Mouse (Mus musculus) limb, embryonic 13.5 days (tissue): ENCODE measurements at regions not wholly inside any gene's neighbourhood (a gene's known extent, or its start where the extent isn't known, plus 50 kb on each side); places are given as distances from the start of the nearest gene placed in this dataset.
A peak's percentile ranks its signal among the peaks of the same experiment; 100 is the strongest.

ENCODE experiments used
- ATAC-seq: fragments of 200-750 bp; cut with Nextera tagmentation; 2 replicates; pipeline ENCODE4 v1.8.0; 2017; ENCODE audit warnings: low read depth, moderate number of reproducible peaks, moderate TSS enrichment; ENCODE audit not compliant: low FRiP score
- H3K27ac ChIP-seq: fragments of 300-500 bp; sonication (generic); 2 replicates; pipeline ENCODE4 v1.5.1; 2015; ENCODE audit warnings: inconsistent platforms, mild to moderate bottlenecking, moderate library complexity
- H3K27me3 ChIP-seq: fragments of 300-500 bp; sonication (generic); 2 replicates; pipeline ENCODE4 v1.6.1; 2015; ENCODE audit warnings: mild to moderate bottlenecking, inconsistent platforms
- H3K36me3 ChIP-seq: fragments of 300-500 bp; sonication (generic); 2 replicates; pipeline ENCODE4 v1.6.1; 2015; ENCODE audit warnings: inconsistent platforms, mild to moderate bottlenecking, moderate library complexity
- H3K4me1 ChIP-seq: fragments of 300-500 bp; sonication (generic); 2 replicates; pipeline ENCODE4 v1.6.1; 2015; ENCODE audit warnings: inconsistent platforms
- H3K4me2 ChIP-seq: fragments of 300-500 bp; sonication (generic); replicated peaks from 2 replicates; pipeline ENCODE4 v1.6.1; 2015; ENCODE audit warnings: inconsistent platforms, mild to moderate bottlenecking, moderate library complexity
- H3K4me3 ChIP-seq: fragments of 300-500 bp; sonication (generic); 2 replicates; pipeline ENCODE4 v1.5.1; 2015; ENCODE audit warnings: moderate library complexity, mild to moderate bottlenecking, inconsistent platforms
- H3K9ac ChIP-seq: fragments of 300-500 bp; sonication (generic); 2 replicates; pipeline ENCODE4 v1.6.1; 2015; ENCODE audit warnings: mild to moderate bottlenecking, inconsistent platforms
- H3K9me3 ChIP-seq: fragments of 300-500 bp; sonication (generic); 2 replicates; pipeline ENCODE4 v1.6.1; 2016; ENCODE audit warnings: inconsistent platforms
- WGBS: fragments of 180-500 bp; shearing (Covaris S2); methylation state at CpG from one replicate; pipeline ENCODE4 v1.1.7; 2015; 5-methylcytosine and 5-hydroxymethylcytosine counted together

GRCm38 (mm10) chr4:33582986-33583720 lies 273.0 kb downstream of the Rngtt start:
- Histone ChIP-seq H3K4me2 (no peak overlapping the region), H3K4me1 (peaks cover 26% of the 10 kb centered on the region), H3K4me3 (no peak overlapping the region), H3K9me3 (no peaks in the 10 kb centered on the region), H3K27ac (no peak overlapping the region), H3K9ac (no peak overlapping the region), H3K27me3 (no peaks in the 10 kb centered on the region), H3K36me3 (no peaks in the 10 kb centered on the region)
- no peak for ATAC-seq
- WGBS = 88% methylated on average over 15 of the region's 15 CpGs

GRCm38 (mm10) chr4:33583979-33584907 lies 274.1 kb downstream of the Rngtt start:
- Histone ChIP-seq H3K4me3 (no peak overlapping the region), H3K9ac (no peak overlapping the region), H3K9me3 (no peaks in the 10 kb centered on the region), H3K4me2 (no peak overlapping the region), H3K27me3 (no peaks in the 10 kb centered on the region), H3K4me1 (peaks cover 30% of the 10 kb centered on the region), H3K36me3 (no peaks in the 10 kb centered on the region), H3K27ac (no peak overlapping the region)
- ATAC-seq = no peak
- WGBS = 89% methylated on average over 22 of the region's 22 CpGs

GRCm38 (mm10) chr4:33585821-33586220 lies 275.7 kb downstream of the Rngtt start:
- H3K4me2 ChIP-seq = no peak overlapping the region; the same call in 1 of the 2 replicates
- H3K27me3 ChIP-seq = no peaks in the 10 kb centered on the region
- no peaks in the 10 kb centered on the region for H3K36me3 ChIP-seq
- no peak overlapping the region for H3K9ac ChIP-seq
- H3K4me1 ChIP-seq = peaks cover 33% of the 10 kb centered on the region
- no peak overlapping the region for H3K4me3 ChIP-seq
- H3K9me3 ChIP-seq = no peaks in the 10 kb centered on the region
- WGBS = 82% methylated on average over 6 of the region's 6 CpGs
- 0 out of 2 replicates have a peak overlapping the region, but pooled peaks have one; percentile 61 for H3K27ac ChIP-seq
- no peak for ATAC-seq

GRCm38 (mm10) chr4:33586290-33586614 lies 276.1 kb downstream of the Rngtt start:
- peak overlapping the region; percentile 61; the same call in 1 of the 2 replicates for H3K27ac ChIP-seq
- no peak overlapping the region for H3K4me3 ChIP-seq
- no peaks in the 10 kb centered on the region for H3K36me3 ChIP-seq
- H3K9ac ChIP-seq = no peak overlapping the region
- peak overlapping the region; percentile 60 for H3K4me2 ChIP-seq
- no peak for ATAC-seq
- WGBS = 56% methylated on average over 4 of the region's 4 CpGs
- H3K9me3 ChIP-seq = no peaks in the 10 kb centered on the region
- peaks cover 33% of the 10 kb centered on the region for H3K4me1 ChIP-seq
- H3K27me3 ChIP-seq = no peaks in the 10 kb centered on the region

GRCm38 (mm10) chr4:33586615-33587451 lies 276.7 kb downstream of the Rngtt start:
- H3K27ac ChIP-seq = peak overlapping the region; percentile 61
- ATAC-seq = peak; percentile 86; the same call in 1 of the 2 replicates
- peak overlapping the region; percentile 55 for H3K9ac ChIP-seq
- peak overlapping the region; percentile 60 for H3K4me2 ChIP-seq
- H3K4me3 ChIP-seq = peak overlapping the region; percentile 32
- WGBS = 11% methylated on average over 15 of the region's 15 CpGs
- no peaks in the 10 kb centered on the region for H3K27me3 ChIP-seq
- H3K36me3 ChIP-seq = no peaks in the 10 kb centered on the region
- H3K4me1 ChIP-seq = peaks cover 32% of the 10 kb centered on the region
- H3K9me3 ChIP-seq = no peaks in the 10 kb centered on the region

- Histone ChIP-seq H3K36me3 (no peaks in the 10 kb centered on the region), H3K9me3 (no peaks in the 10 kb centered on the region; the same call in 1 of the 2 replicates), H3K27ac (no peak overlapping the region), H3K4me1 (peaks cover 30% of the 10 kb centered on the region), H3K27me3 (no peaks in the 10 kb centered on the region), H3K4me2 (peak overlapping the region; percentile 60; the same call in 1 of the 2 replicates), H3K9ac (no peak overlapping the region), H3K4me3 (no peak overlapping the region)
- no peak; the same call in 1 of the 2 replicates for ATAC-seq
- 80% methylated on average over 11 of the region's 11 CpGs for WGBS
Measured at GRCm38 (mm10) chr4:33587666-33588065, 277.6 kb downstream of the Rngtt start.

- no peaks in the 10 kb centered on the region; the same call in 1 of the 2 replicates for H3K9me3 ChIP-seq
- peaks cover 30% of the 10 kb centered on the region for H3K4me1 ChIP-seq
- no peak overlapping the region for H3K9ac ChIP-seq
- 78% methylated on average over 5 of the region's 5 CpGs for WGBS
- ATAC-seq = no peak
- no peak overlapping the region for H3K27ac ChIP-seq
- H3K4me2 ChIP-seq = no peak overlapping the region
- H3K4me3 ChIP-seq = no peak overlapping the region
- H3K27me3 ChIP-seq = no peaks in the 10 kb centered on the region
- no peaks in the 10 kb centered on the region for H3K36me3 ChIP-seq
Measured at GRCm38 (mm10) chr4:33588127-33588526, 278.0 kb downstream of the Rngtt start.

GRCm38 (mm10) chr4:33589207-33589606 lies 279.1 kb downstream of the Rngtt start:
- no peaks in the 10 kb centered on the region; the same call in 1 of the 2 replicates for H3K9me3 ChIP-seq
- H3K4me1 ChIP-seq = peaks cover 30% of the 10 kb centered on the region
- H3K27me3 ChIP-seq = no peaks in the 10 kb centered on the region
- WGBS = 10% methylated on average over 8 of the region's 8 CpGs
- ATAC-seq = no peak
- H3K36me3 ChIP-seq = no peaks in the 10 kb centered on the region
- H3K9ac ChIP-seq = no peak overlapping the region
- no peak overlapping the region for H3K27ac ChIP-seq
- H3K4me2 ChIP-seq = peak overlapping the region; percentile 33
- no peak overlapping the region for H3K4me3 ChIP-seq

GRCm38 (mm10) chr4:33594997-33595657 lies 285.0 kb downstream of the Rngtt start:
- Histone ChIP-seq H3K9me3 (no peaks in the 10 kb centered on the region; the same call in none of the 2 replicates), H3K36me3 (no peaks in the 10 kb centered on the region), H3K27me3 (no peaks in the 10 kb centered on the region), H3K4me3 (no peak overlapping the region), H3K4me2 (no peak overlapping the region), H3K9ac (no peak overlapping the region), H3K27ac (no peak overlapping the region), H3K4me1 (no peaks in the 10 kb centered on the region)
- 52% methylated on average over 11 of the region's 11 CpGs for WGBS
- ATAC-seq = no peak

GRCm38 (mm10) chr4:33595763-33596162 lies 285.7 kb downstream of the Rngtt start:
- Histone ChIP-seq H3K9me3 (no peaks in the 10 kb centered on the region; the same call in none of the 2 replicates), H3K27ac (no peak overlapping the region), H3K27me3 (no peaks in the 10 kb centered on the region), H3K4me3 (no peak overlapping the region), H3K36me3 (no peaks in the 10 kb centered on the region), H3K9ac (no peak overlapping the region), H3K4me2 (no peak overlapping the region), H3K4me1 (no peaks in the 10 kb centered on the region)
- WGBS = 77% methylated on average over 9 of the region's 9 CpGs
- ATAC-seq = no peak

GRCm38 (mm10) chr4:33599966-33600365 lies 289.9 kb downstream of the Rngtt start:
- H3K9me3 ChIP-seq = no peaks in the 10 kb centered on the region; the same call in 1 of the 2 replicates
- no peaks in the 10 kb centered on the region for H3K36me3 ChIP-seq
- no peak overlapping the region for H3K27ac ChIP-seq
- H3K4me3 ChIP-seq = no peak overlapping the region
- no peak overlapping the region for H3K9ac ChIP-seq
- H3K4me1 ChIP-seq = no peaks in the 10 kb centered on the region
- 78% methylated on average over 1 of the region's 1 CpGs for WGBS
- ATAC-seq = no peak
- H3K4me2 ChIP-seq = no peak overlapping the region
- no peaks in the 10 kb centered on the region for H3K27me3 ChIP-seq
